Mouse (Mus musculus) neural tube, embryonic 15.5 days (tissue): ENCODE measurements around the gene Srl. TPM values are rescaled to one million over a fixed set of nuclear protein-coding genes. Genes with fewer than 3 reads are reported as not detected.
"Not testable (repeated sequence)": the region's sequence is repeated elsewhere in the genome, so short reads cannot be mapped to it uniquely, and the experiment has no call there.

Source experiments
- ATAC-seq: fragments of 200-750 bp; cut with Nextera tagmentation; 2 replicates; pipeline ENCODE4 v1.8.0; 2017; ENCODE audit warnings: mild to moderate bottlenecking, moderate TSS enrichment, moderate library complexity; ENCODE audit not compliant: low FRiP score
- H3K27ac ChIP-seq: fragments of 300-500 bp; sonication (generic); replicated peaks from 2 replicates; pipeline ENCODE4 v1.5.1; 2015; ENCODE audit warnings: mild to moderate bottlenecking, inconsistent platforms
- H3K27me3 ChIP-seq: fragments of 300-500 bp; sonication (generic); replicated peaks from 2 replicates; pipeline ENCODE4 v1.6.1; 2015; ENCODE audit warnings: inconsistent platforms
- H3K36me3 ChIP-seq: fragments of 300-500 bp; sonication (generic); 2 replicates; pipeline ENCODE4 v1.6.1; 2015; ENCODE audit warnings: inconsistent platforms
- H3K4me1 ChIP-seq: fragments of 300-500 bp; sonication (generic); 2 replicates; pipeline ENCODE4 v1.6.1; 2015; ENCODE audit warnings: inconsistent platforms
- H3K4me2 ChIP-seq: fragments of 300-500 bp; sonication (generic); 2 replicates; pipeline ENCODE4 v1.6.1; 2015; ENCODE audit warnings: inconsistent platforms, mild to moderate bottlenecking, moderate library complexity
- H3K4me3 ChIP-seq: fragments of 300-500 bp; sonication (generic); replicated peaks from 2 replicates; pipeline ENCODE4 v1.5.1; 2015; ENCODE audit warnings: mild to moderate bottlenecking, inconsistent platforms
- H3K9ac ChIP-seq: fragments of 300-500 bp; sonication (generic); replicated peaks from 2 replicates; pipeline ENCODE4 v1.6.1; 2015; ENCODE audit warnings: mild to moderate bottlenecking, inconsistent platforms
- H3K9me3 ChIP-seq: fragments of 300-500 bp; sonication (generic); replicated peaks from 2 replicates; pipeline ENCODE4 v1.6.1; 2016; ENCODE audit warnings: inconsistent platforms
- WGBS: fragments of 180-500 bp; shearing (Covaris S2); methylation state at CpG from one replicate; pipeline ENCODE4 v1.1.7; 2015; ENCODE audit warnings: mixed read lengths; 5-methylcytosine and 5-hydroxymethylcytosine counted together
- polyA plus RNA-seq: library from polyadenylated mRNA; unstranded; fragments of >200 nt; fragmentation: Nextera tagmentation; extraction: Ambion mirVana; gene quantifications from 2 replicates; pipeline ENCODE4 v1.2.1, GENCODE M21; 2015

Srl gene
- polyA plus RNA-seq, 1 experiment from 2014 or later, result 26.3 TPM

DNA sequence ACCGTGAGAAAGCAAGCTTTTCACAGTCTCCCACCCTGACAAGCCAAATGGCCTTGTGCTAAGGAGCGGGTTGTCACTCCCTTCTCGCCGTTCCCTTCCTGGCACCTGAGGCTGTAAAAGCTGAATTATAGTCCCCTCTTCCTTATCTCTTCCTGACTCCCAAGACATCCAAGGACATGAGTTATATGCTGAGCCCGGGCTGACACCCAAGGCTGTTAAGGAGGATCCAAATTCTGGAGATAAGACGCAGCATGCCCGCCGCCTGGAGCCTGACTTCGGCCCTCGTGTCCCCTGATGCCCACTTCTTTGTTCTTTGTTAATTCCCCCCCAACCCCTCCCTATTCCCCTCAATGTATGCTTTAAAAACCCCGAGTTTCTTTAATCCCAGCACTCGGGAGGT, 14.2 kb downstream of the Srl start:
- H3K4me3 ChIP-seq, H3K9me3 ChIP-seq, ATAC-seq, H3K4me1 ChIP-seq, H3K4me2 ChIP-seq, H3K36me3 ChIP-seq, H3K9ac ChIP-seq, H3K27ac ChIP-seq, H3K27me3 ChIP-seq: not testable (repeated sequence)
- WGBS, result 94% methylated on average over 12 of the region's 12 CpGs

DNA sequence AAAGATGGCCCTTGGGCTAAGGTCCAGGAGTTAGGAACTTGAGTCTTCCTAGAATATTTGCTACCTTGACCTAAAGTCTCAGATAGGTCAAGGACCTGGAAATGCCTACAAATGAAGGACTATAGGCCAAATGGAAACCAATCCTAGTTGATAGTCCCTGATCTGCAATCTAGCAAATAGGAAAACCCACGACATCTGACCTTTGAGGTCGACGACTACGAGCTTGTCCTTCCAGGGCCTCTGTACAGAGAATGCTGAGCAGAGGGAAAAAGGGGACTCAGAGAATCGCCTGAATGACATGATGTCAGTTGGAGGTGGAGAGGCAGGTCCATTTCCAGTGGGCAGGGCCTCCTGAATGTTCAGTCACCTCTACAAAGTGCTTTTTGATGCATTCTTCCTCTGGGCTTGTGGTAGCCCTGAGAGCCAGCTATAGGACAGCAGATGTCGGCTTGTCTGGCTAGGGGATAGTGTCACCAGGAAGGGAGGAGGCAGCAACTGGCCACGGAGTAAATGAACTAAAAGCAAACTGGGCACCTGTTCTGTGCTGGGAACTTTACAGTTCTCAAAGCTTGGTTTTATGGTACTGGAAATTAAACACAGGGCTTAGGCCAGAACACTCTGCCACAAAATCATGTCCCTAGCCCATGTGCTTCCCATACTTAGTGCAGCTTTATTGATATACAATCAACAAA, 18.2 kb downstream of the Srl start:
- no peak overlapping the region for H3K4me3 ChIP-seq
- no peak for ATAC-seq
- 67% methylated on average over 7 of the region's 7 CpGs for WGBS
- H3K36me3 ChIP-seq, result no peaks in the 10 kb centered on the region
- H3K27me3 ChIP-seq, result no peaks in the 10 kb centered on the region
- H3K4me2 ChIP-seq, result no peak overlapping the region
- H3K27ac ChIP-seq, result no peak overlapping the region
- H3K9me3 ChIP-seq, result no peaks in the 10 kb centered on the region
- H3K9ac ChIP-seq, result no peak overlapping the region
- H3K4me1 ChIP-seq, result peaks cover 6% of the 10 kb centered on the region; the same call in 1 of the 2 replicates

DNA sequence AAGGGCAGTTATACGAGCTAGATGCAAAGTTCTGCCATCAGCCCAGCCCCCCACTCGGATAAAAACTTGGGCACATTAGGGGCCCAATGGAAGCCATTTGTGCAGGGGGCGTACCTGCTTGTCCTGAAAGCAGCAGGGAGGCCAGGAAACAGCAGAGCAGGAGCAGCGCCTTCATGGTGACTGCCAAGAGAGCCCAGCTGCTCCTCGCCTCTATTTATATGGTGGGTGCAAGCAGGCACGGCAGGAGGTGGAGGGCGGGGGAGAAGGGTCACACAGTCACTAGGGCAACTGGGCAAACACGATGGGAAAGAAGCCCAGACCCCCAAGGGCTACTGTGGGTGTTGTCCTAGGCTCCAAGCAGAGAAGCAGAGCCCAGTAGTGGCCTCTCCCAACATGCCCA, 18.7 kb downstream of the Srl start:
- ATAC-seq, result no peak
- Histone ChIP-seq H3K27me3 (no peaks in the 10 kb centered on the region), H3K27ac (no peak overlapping the region), H3K4me3 (no peak overlapping the region), H3K4me2 (no peak overlapping the region), H3K36me3 (no peaks in the 10 kb centered on the region), H3K9me3 (no peaks in the 10 kb centered on the region), H3K4me1 (peaks cover 6% of the 10 kb centered on the region; the same call in 1 of the 2 replicates), H3K9ac (no peak overlapping the region)
- 31% methylated on average over 8 of the region's 8 CpGs for WGBS

- Histone ChIP-seq H3K4me2 (no peak overlapping the region), H3K4me1 (peaks cover 6% of the 10 kb centered on the region; the same call in 1 of the 2 replicates), H3K36me3 (no peaks in the 10 kb centered on the region), H3K9ac (no peak overlapping the region), H3K4me3 (no peak overlapping the region), H3K9me3 (no peaks in the 10 kb centered on the region), H3K27ac (no peak overlapping the region), H3K27me3 (no peaks in the 10 kb centered on the region)
- 72% methylated on average over 5 of the region's 5 CpGs for WGBS
- no peak for ATAC-seq
Observed at GRCm38 (mm10) chr16:4521735-4522530, 19.7 kb downstream of the Srl start.

DNA sequence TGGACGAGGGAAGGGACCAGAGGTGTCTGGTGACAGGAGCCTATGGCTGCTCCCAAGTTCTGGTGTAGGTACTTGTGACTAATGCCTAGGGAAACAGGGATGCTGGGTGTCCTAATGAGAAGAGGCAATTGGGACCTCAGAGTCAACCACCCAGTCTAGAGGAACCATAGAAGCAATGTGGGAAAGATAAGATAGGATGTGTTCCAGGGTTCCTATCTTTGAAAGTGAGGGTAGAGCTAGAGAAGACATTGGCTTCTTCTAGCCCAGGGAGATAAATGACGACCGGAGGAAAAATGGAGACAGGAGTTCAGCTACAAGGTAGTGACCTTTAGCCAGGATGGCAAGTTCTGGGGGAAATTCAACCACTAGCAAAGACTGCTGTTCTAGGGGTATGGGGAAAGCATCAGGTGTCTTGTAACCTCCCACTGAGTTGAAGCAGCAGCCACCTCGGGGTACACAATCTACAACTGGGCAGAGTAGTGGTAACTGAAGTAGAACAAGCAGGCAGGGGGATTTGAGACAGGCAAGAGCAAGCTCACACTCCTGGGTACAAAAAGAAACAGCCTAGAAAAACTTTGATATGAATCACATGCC, 20.4 kb downstream of the Srl start:
- no peak for ATAC-seq

GRCm38 (mm10) chr16:4520673-4521072, 20.9 kb downstream of the Srl start:
- Histone ChIP-seq H3K36me3 (no peaks in the 10 kb centered on the region), H3K4me2 (no peak overlapping the region), H3K4me3 (no peak overlapping the region), H3K27ac (no peak overlapping the region), H3K9me3 (no peaks in the 10 kb centered on the region), H3K27me3 (no peaks in the 10 kb centered on the region), H3K9ac (no peak overlapping the region), H3K4me1 (peaks cover 6% of the 10 kb centered on the region; the same call in 1 of the 2 replicates)
- ATAC-seq, result no peak
- 73% methylated on average over 8 of the region's 8 CpGs for WGBS

More for the DNA sequence above, 20.4 kb downstream of the Srl start:
- Histone ChIP-seq H3K4me3 (no peak overlapping the region), H3K9ac (no peak overlapping the region), H3K27me3 (no peaks in the 10 kb centered on the region), H3K36me3 (no peaks in the 10 kb centered on the region), H3K4me2 (no peak overlapping the region), H3K4me1 (peaks cover 6% of the 10 kb centered on the region; the same call in 1 of the 2 replicates), H3K27ac (no peak overlapping the region), H3K9me3 (no peaks in the 10 kb centered on the region)
- 82% methylated on average over 4 of the region's 4 CpGs for WGBS

GRCm38 (mm10) chr16:4519825-4520224, 21.8 kb downstream of the Srl start:
- H3K36me3 ChIP-seq, result no peaks in the 10 kb centered on the region
- H3K4me2 ChIP-seq, result no peak overlapping the region
- H3K9ac ChIP-seq, result no peak overlapping the region
- ATAC-seq, result no peak
- WGBS, result 97% methylated on average over 2 of the region's 2 CpGs
- no peaks in the 10 kb centered on the region for H3K9me3 ChIP-seq
- no peak overlapping the region for H3K27ac ChIP-seq
- H3K4me1 ChIP-seq, result peaks cover 6% of the 10 kb centered on the region; the same call in 1 of the 2 replicates
- no peak overlapping the region for H3K4me3 ChIP-seq
- H3K27me3 ChIP-seq, result no peaks in the 10 kb centered on the region

DNA sequence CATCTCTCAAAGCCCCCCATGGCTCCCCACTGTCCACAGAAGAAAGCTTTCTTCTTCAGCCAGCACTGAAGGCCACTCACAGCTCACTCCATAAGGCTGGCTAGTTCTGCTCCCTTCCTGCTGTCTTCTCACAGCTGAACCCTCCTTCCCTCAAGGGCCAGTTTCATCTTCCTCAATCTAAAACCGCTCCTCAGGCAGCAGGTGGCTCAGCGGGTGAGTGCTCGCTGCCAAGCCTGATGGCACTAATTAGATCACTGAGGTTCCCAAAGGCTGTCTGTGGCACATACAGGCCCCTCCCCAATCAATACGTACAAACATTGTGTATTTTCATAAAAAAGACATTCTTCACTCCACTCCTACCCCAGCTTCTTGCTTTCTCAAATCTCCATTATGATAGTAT, 22.5 kb downstream of the Srl start:
- WGBS, result 39% methylated on average over 4 of the region's 4 CpGs
- H3K4me1 ChIP-seq, result peaks cover 6% of the 10 kb centered on the region; the same call in 1 of the 2 replicates

GRCm38 (mm10) chr16:4517906-4518305, 23.7 kb downstream of the Srl start:
- H3K9me3 ChIP-seq, result no peaks in the 10 kb centered on the region
- no peak overlapping the region for H3K4me2 ChIP-seq
- no peak overlapping the region for H3K9ac ChIP-seq
- H3K27me3 ChIP-seq, result no peaks in the 10 kb centered on the region
- H3K4me1 ChIP-seq, result peaks cover 6% of the 10 kb centered on the region; the same call in 1 of the 2 replicates
- H3K4me3 ChIP-seq, result no peak overlapping the region
- 87% methylated on average over 2 of the region's 2 CpGs for WGBS
- ATAC-seq, result no peak
- H3K27ac ChIP-seq, result no peak overlapping the region
- no peaks in the 10 kb centered on the region for H3K36me3 ChIP-seq

More for the DNA sequence above, 22.5 kb downstream of the Srl start:
- Histone ChIP-seq H3K4me2 (no peak overlapping the region), H3K4me3 (no peak overlapping the region), H3K36me3 (no peaks in the 10 kb centered on the region), H3K9ac (no peak overlapping the region), H3K27me3 (no peaks in the 10 kb centered on the region), H3K9me3 (no peaks in the 10 kb centered on the region), H3K27ac (no peak overlapping the region)
- no peak for ATAC-seq

- H3K9me3 ChIP-seq, result no peaks in the 10 kb centered on the region
- no peak for ATAC-seq
- no peak overlapping the region for H3K27ac ChIP-seq
- H3K4me2 ChIP-seq, result no peak overlapping the region
- peaks cover 6% of the 10 kb centered on the region; the same call in 1 of the 2 replicates for H3K4me1 ChIP-seq
- no peaks in the 10 kb centered on the region for H3K27me3 ChIP-seq
- no peak overlapping the region for H3K4me3 ChIP-seq
- H3K36me3 ChIP-seq, result no peaks in the 10 kb centered on the region
- no peak overlapping the region for H3K9ac ChIP-seq
- 83% methylated on average over 3 of the region's 3 CpGs for WGBS
Observed at GRCm38 (mm10) chr16:4514383-4514782, 27.2 kb downstream of the Srl start.

GRCm38 (mm10) chr16:4512661-4513438, 28.8 kb downstream of the Srl start:
- no peak for ATAC-seq
- H3K9me3 ChIP-seq, result no peaks in the 10 kb centered on the region

More at GRCm38 (mm10) chr16:4512661-4513438, 28.8 kb downstream of the Srl start:
- H3K4me1 ChIP-seq, result no peaks in the 10 kb centered on the region
- no peak overlapping the region for H3K27ac ChIP-seq
- H3K4me3 ChIP-seq, result no peak overlapping the region
- no peaks in the 10 kb centered on the region for H3K36me3 ChIP-seq
- WGBS, result 73% methylated on average over 3 of the region's 3 CpGs
- H3K4me2 ChIP-seq, result no peak overlapping the region
- H3K27me3 ChIP-seq, result no peaks in the 10 kb centered on the region
- H3K9ac ChIP-seq, result no peak overlapping the region
